Mouse (Mus musculus) lung, adult 18-20 months (tissue): ENCODE measurements around the gene Relb.

Experiments
- DNase-seq, 2 experiments: peaks; one replicate each; pipeline ENCODE4 v3.0.0; 2022; ENCODE audit warnings: mixed read lengths in 2 of 2

The Relb gene

GRCm38 (mm10) chr7:19577877-19578414 lies 51.3 kb downstream of the Relb start:
- peak; percentile 67 to 77 for DNase-seq

DNA sequence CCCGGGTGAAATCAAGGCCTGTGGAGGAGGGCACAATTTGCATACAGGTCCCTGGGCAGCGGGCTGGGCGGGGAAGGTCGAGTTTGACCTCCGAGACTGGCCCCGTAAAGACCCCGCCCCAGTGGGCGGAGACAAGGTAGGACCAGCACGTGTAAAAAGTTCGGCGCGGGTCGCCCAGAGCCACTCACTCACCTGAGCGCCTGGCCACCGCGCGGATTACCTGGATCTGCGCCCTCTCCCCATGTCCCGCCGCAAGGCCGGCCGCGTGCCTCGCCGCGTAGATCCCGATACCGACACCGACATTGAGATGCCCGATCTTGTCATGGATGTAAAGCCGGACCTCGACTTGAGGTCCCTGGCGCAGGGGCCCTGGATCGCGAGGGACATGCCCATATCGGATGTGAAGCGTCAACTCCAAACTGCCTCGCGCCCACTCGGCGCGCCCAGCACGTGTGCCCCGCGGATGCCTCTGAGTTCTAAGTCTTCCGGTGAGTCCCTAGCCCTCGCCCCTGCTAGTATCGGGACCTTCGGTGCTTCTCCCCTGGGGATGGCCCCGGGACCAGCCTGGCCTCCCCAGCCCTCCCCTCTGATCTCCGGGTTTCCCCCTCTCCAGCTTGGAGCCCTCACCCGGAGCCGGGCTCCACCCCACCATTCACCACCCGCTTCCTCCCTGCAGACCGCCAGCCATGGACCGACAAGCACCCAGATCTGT lies 51.9 kb downstream of the Relb start, which contains the start of the genes Zfp296 and Gemin7:
TSS of gene Zfp296 (plus strand) at position 147 of the 712 bp plus-strand sequence.
TSS of gene Gemin7 (minus strand) at position 455 of the 712 bp plus-strand sequence.
- DNase-seq: peak; percentile 68 to 74

GRCm38 (mm10) chr7:19575559-19575958 lies 53.7 kb downstream of the Relb start:
- DNase-seq: no peak

GRCm38 (mm10) chr7:19573776-19574140 lies 55.5 kb downstream of the Relb start:
- no peak for DNase-seq

- peak; percentile 78 to 80 for DNase-seq
These were observed 56.1 kb downstream of the Relb start for GRCm38 (mm10) chr7:19572926-19573775.

- DNase-seq: no peak
These were observed 59.6 kb downstream of the Relb start for GRCm38 (mm10) chr7:19569647-19570046.

GRCm38 (mm10) chr7:19567426-19567825 lies 61.8 kb downstream of the Relb start:
- DNase-seq: no peak

DNA sequence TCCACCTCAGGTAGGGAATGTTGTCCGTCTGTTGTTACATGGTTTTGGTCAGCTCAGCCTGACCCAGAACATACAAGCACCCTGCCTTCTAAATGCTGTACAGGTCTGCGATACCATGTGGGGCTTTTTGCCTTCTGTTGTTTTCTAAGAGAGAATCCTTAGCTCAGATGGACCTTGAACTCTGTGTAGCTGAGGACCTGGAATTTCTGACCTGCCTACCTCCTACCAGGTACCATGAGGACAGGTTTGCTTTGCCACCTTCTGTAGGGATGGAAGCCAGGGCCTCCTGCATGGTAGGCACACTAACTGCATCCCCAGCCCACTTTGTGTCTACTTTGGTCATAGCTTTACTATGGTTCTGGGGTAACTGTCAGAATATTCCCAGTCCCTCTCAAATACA lies 63.4 kb downstream of the Relb start:
- no peak for DNase-seq

GRCm38 (mm10) chr7:19564455-19564854 lies 64.8 kb downstream of the Relb start:
- no peak for DNase-seq

DNA sequence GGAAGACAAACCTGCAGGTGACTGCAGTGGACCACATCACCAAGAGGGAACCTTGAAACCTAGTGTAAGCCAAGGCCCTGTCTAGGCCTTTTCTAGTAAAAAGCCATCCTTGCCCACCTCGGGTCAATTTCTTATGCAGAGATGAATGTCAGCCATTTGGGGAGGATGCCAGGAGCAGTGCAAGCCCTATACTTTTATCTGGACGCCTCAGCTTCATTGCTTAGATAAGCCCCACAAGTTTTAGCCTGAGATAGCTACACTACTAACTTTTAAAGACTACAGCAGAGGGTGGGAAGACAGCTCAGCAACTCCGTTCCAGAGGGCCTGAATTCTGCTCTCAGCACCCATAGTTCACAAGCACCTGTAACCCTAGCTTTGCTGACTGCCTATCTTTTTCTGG lies 65.4 kb downstream of the Relb start:
- no peak for DNase-seq

GRCm38 (mm10) chr7:19562643-19563410 lies 66.4 kb downstream of the Relb start, which contains the start of gene Ppp1r37:
Gene Ppp1r37 (minus strand): TSS chr7:19563076.
- peak in 1 of 2 experiments; percentile 42 for DNase-seq

DNA sequence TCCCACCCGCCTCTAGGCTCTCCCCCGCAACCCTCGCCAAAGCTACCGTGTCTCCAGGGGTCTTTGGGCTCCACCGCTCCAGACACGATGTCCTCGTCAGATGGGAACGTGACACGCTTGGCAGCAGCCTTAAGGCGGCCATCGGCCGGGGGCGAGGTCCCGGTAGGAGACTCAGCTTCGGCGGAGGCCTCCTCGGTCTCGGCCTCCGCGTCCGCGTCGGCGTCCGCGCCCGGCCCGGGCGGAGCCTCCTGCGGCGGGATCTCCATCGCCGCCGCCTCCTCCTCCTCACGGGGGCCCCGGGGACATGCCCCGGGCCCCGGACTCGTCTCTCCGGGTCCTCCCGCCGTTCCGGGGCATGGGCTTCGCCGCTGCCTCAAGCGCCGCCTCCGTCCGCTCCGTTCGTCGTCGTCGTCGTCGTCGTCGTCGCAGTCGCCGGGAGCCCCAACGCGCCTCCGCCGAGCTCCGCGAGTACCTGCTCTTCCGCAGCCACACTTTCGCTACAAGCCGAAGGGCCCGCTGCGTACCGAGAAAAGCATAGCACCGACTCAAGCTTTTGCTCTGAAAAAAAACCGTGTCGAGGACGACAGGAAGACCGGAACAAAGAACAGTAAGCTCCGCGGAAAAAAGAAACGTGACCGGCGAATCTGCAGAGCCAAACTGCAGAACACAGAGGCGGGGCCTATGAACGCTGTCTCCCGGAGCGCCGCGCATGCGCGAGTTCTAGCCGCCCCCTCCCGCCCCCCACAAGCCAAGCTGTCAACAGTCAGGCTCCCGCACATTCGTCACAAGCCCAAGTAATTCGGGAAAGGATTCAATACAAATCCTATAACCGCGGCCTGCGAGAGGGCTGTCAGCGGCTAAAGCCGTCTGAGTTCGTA lies 67.2 kb downstream of the Relb start:
- DNase-seq: peak; percentile 86 to 89

- no peak for DNase-seq
These were observed 67.8 kb downstream of the Relb start for GRCm38 (mm10) chr7:19561431-19561764.

GRCm38 (mm10) chr7:19560491-19561260 lies 68.6 kb downstream of the Relb start:
- peak in 1 of 2 experiments; percentile 47 for DNase-seq

GRCm38 (mm10) chr7:19558965-19559364 lies 70.3 kb downstream of the Relb start:
- no peak for DNase-seq

DNA sequence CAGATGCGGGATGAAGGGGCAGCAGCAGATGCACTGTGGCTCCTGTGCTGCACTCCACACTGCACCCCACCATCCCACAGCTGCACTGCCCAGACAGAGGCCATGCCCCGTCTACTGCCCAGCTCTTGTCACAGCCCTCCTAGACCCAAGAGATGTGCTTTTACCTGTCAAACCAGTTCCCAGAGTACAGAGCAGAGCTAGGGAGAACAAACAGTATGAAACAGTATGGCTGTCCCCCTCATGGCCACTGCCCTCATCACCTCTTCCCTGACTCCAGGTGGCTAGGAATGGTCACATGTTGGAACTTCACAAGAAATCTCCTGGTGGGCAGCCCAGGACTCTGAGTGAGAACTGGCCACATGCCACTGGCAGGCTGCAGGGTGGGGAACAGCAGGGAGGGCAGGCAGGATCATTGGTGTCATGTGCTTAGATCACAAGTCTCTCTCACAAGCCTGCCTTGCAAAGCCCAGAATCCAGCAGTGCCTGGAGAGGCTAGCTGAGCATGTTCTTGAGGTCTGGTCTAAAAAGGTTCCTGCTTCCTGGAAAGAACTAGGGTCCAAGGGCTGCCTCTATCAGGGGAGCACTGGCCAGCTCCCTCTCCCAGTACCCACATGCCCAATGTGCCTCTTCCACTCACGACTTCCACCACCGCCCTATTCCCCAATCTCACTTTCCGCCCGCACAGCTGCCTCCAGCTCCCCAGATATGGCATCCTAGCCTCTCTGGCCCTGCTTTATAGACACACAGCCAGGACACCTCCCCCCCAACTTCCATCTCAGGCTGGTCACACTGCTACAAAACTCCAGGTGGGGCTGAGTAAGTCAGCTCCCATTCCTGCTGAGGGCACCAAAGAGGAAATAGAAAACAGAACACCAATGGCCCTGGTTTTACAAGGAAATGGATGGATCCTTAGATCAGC lies 71.0 kb downstream of the Relb start:
- DNase-seq: peak in 1 of 2 experiments; percentile 36

- peak in 1 of 2 experiments; percentile 46 for DNase-seq
These were observed 72.2 kb downstream of the Relb start for GRCm38 (mm10) chr7:19557086-19557485.
